Mouse (Mus musculus) neural tube, embryonic 12.5 days (tissue): ENCODE data around the gene Zbtb46. TPM values are rescaled to one million over a fixed set of nuclear protein-coding genes. Genes with fewer than 3 reads are reported as not detected.

Experiments
- polyA plus RNA-seq: library from polyadenylated mRNA; unstranded; fragments of >200 nt; fragmentation: Nextera tagmentation; extraction: Ambion mirVana; gene quantifications from 2 replicates; pipeline ENCODE4 v1.2.1, GENCODE M21; 2016

Gene Zbtb46
- polyA plus RNA-seq, 1 experiment from 2014 or later = 27.2 TPM

Other genes starting within 250 kb of the Zbtb46 start
- 0.11 and 0.18 TPM in 2 replicates for gene Srms, start 246.2 kb downstream of the Zbtb46 start, polyA plus RNA-seq
- gene Fndc11, start 239.4 kb downstream of the Zbtb46 start, polyA plus RNA-seq = not detected in 2 replicates
- 0.43 and 0.70 TPM in 2 replicates for gene Helz2, start 217.4 kb downstream of the Zbtb46 start, polyA plus RNA-seq
- gene Gmeb2, start 171.4 kb downstream of the Zbtb46 start, polyA plus RNA-seq = 20.6 and 21.4 TPM in 2 replicates
- gene Stmn3, start 144.9 kb downstream of the Zbtb46 start, polyA plus RNA-seq = 649 and 671 TPM in 2 replicates
- 41.1 and 49.0 TPM in 2 replicates for gene Rtel1, start 139.7 kb downstream of the Zbtb46 start, polyA plus RNA-seq
- gene Zgpat, start 94.5 kb downstream of the Zbtb46 start, polyA plus RNA-seq = 69.8 and 74.4 TPM in 2 replicates
- gene Arfrp1, start 94.0 kb downstream of the Zbtb46 start, polyA plus RNA-seq = 79.6 and 82.7 TPM in 2 replicates
- gene Lime1, start 79.3 kb downstream of the Zbtb46 start, polyA plus RNA-seq = 36.8 and 41.8 TPM in 2 replicates
- gene Abhd16b, start 33.8 kb upstream of the Zbtb46 start, polyA plus RNA-seq = 0.14 TPM in 1 of 2 replicates, not detected in the other
- 127 and 130 TPM in 2 replicates for gene Tpd52l2, start 37.7 kb upstream of the Zbtb46 start, polyA plus RNA-seq
- gene Dnajc5, start 61.1 kb upstream of the Zbtb46 start, polyA plus RNA-seq = 141 and 147 TPM in 2 replicates
- gene Uckl1, start 125.5 kb upstream of the Zbtb46 start, polyA plus RNA-seq = 59.9 and 65.9 TPM in 2 replicates
- 72.9 and 78.0 TPM in 2 replicates for gene Prpf6, start 132.4 kb upstream of the Zbtb46 start, polyA plus RNA-seq
- 86.5 and 89.6 TPM in 2 replicates for gene Zfp512b, start 133.4 kb upstream of the Zbtb46 start, polyA plus RNA-seq
- gene Samd10, start 139.8 kb upstream of the Zbtb46 start, polyA plus RNA-seq = 107 and 112 TPM in 2 replicates
- not detected in 2 replicates for gene Gm29797, start 197.6 kb upstream of the Zbtb46 start, polyA plus RNA-seq
- 20.3 and 20.6 TPM in 2 replicates for gene Sox18, start 212.2 kb upstream of the Zbtb46 start, polyA plus RNA-seq
- gene Tcea2, start 220.9 kb upstream of the Zbtb46 start, polyA plus RNA-seq = 27.3 and 30.0 TPM in 2 replicates
- gene Rgs19, start 234.6 kb upstream of the Zbtb46 start, polyA plus RNA-seq = 44.0 and 44.8 TPM in 2 replicates
- not detected in 2 replicates for gene Lkaaear1, start 239.0 kb upstream of the Zbtb46 start, polyA plus RNA-seq